Mouse (Mus musculus) splenic B cell, adult 2 months (primary cell): Measurements from ENCODE around the gene Ccdc120.
"Not testable (repeated sequence)": the region's sequence is repeated elsewhere in the genome, so short reads cannot be mapped to it uniquely, and the experiment has no call there.

Experiments used
- DNase-seq: peaks from one replicate; pipeline ENCODE4 v3.0.0-alpha.2; 2011; ENCODE audit warnings: low read depth, low spot score
- H3K27me3 ChIP-seq: 2 replicates; pipeline ENCODE4 v1.6.1; 2012; ENCODE audit warnings: mild to moderate bottlenecking, low read length, moderate library complexity, mixed read lengths; ENCODE audit not compliant: control insufficient read depth, poor library complexity, insufficient read depth, severe bottlenecking
- H3K36me3 ChIP-seq: 2 replicates; pipeline ENCODE4 v1.6.1; 2012; ENCODE audit warnings: mild to moderate bottlenecking, low read length, moderate library complexity, mixed read lengths; ENCODE audit not compliant: control insufficient read depth, poor library complexity, insufficient read depth, severe bottlenecking

Gene Ccdc120

GRCm38 (mm10) chrX:7765764-7766163 is 15.1 kb upstream of the Ccdc120 start:
- no peak for DNase-seq
- H3K36me3 ChIP-seq = no peaks in the 10 kb centered on the region
- H3K27me3 ChIP-seq = no peaks in the 10 kb centered on the region

DNA sequence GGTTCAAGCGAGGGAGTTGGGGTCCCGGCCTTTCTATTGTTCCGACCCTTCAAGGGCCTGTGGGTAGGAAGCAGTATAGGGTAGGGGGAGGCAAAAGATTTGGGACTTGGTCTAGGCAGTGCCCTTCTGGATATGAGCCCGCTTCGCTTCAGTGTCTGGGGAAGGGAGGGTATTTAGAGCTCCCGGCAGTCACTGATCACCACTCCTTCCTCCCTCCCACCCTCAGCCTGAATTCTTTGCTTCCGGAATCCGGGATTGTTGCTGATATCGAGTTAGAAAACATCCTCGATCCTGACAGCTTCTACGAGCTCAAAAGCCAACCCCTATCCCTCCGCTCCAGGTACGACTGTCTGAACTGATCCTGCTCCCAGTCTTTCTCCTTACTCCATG is 14.6 kb upstream of the Ccdc120 start:
- Histone ChIP-seq H3K36me3 (no peaks in the 10 kb centered on the region), H3K27me3 (no peaks in the 10 kb centered on the region)
- DNase-seq = no peak

DNA sequence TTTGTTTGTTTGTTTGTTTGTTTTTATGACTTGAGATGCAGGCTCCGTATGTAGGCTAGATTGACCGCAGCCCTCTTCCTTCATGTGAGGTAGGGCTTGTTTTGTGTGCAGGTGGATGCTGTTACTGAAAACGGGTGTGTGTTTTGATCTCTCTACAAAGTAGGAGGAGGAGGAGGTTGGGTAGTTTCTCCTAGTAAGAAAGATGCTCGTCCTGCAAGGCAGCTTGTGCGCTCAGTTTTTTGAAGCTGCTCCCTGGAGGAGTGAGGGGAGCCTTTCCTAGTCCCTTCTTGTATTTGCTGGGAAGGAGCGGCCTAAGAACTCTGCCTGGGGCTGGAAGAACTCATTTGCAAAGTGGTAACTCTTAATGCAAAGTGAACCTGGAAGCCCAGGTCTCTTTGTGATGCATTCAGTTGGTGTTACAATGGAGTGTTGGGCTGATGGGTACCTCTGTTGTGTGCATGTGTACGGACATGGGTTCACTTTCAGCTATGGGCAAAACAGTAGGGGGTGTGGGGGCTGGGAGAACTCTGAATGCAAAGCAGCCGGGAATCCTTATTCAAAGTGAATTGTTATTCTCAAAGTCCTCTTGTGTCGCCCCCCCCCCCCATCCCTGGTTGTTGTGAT is 14.1 kb upstream of the Ccdc120 start:
- Histone ChIP-seq H3K27me3 (no peaks in the 10 kb centered on the region), H3K36me3 (no peaks in the 10 kb centered on the region)
- no peak for DNase-seq

GRCm38 (mm10) chrX:7763631-7764393 is 13.1 kb upstream of the Ccdc120 start:
- Histone ChIP-seq H3K27me3 (no peaks in the 10 kb centered on the region), H3K36me3 (no peaks in the 10 kb centered on the region)
- DNase-seq = peak; percentile 12

GRCm38 (mm10) chrX:7762921-7763197 is 12.2 kb upstream of the Ccdc120 start:
- Histone ChIP-seq H3K27me3 (no peaks in the 10 kb centered on the region), H3K36me3 (no peaks in the 10 kb centered on the region)
- DNase-seq = no peak

DNA sequence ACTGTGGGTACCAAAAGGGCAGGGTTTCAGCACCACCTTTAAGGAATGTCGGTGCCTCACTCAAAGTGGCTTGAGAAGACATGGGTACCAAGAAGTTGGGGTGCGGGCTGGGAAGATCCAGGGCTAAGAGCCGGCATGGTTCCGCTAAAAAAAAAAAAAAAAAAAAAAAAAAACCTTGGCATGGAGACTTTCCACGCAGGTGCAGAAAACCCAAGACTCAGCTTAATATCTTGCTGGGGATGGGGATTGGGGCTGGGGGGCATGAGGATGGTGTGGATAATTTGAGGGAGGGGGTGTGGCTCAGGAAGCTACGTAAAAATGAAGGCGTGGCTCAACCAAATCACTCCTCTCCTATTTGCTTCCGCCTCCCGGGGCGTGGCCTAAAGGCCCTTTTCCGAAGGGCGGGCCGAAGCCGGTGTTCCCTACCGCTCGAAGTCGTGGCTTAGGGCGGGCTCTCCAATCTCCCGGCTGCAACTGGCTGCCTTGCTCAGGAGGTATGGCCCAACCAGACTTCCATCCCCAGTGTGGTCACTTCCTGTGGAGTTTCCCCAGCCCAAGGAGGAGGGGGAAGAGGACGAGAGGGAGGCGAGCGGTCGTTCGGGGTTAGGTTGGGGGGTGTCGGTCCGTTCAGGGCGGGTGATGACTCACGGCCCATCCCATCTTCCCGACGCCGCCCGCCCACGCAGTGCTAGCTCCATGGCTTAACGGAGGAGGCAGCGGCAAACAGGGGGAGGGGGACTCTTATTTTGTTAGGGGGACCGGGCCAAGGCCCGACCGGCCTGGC is 11.6 kb upstream of the Ccdc120 start, which contains the start of gene Tfe3:
TSS of gene Tfe3 (plus strand) at position 424 of the 784 bp plus-strand sequence.
- DNase-seq = peak; percentile 92

DNA sequence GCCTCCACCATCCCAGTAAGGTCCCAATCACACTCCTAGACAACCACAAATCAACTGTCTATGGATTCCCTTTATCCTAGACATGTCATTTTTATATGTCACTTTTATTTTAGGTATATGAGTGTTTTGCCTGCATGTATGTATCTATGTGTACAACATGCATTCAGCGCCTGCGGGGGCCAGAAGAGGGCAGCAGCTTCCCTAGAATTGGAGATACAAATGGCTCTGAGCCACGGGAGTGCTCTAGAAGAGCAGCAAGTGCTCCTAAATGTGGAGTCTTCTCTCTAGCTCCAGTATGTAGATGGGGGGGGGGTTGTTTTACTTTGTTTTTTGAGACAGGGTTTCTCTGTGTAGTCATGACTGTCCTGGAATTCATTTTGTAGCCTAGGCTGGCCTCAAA is 2.9 kb upstream of the Ccdc120 start:
- peak; percentile 49 for DNase-seq
- not testable (repeated sequence) for H3K36me3 ChIP-seq, H3K27me3 ChIP-seq

More for the DNA sequence above, 11.6 kb upstream of the Ccdc120 start, which contains the start of gene Tfe3:
- Histone ChIP-seq H3K36me3 (no peaks in the 10 kb centered on the region), H3K27me3 (no peaks in the 10 kb centered on the region)

DNA sequence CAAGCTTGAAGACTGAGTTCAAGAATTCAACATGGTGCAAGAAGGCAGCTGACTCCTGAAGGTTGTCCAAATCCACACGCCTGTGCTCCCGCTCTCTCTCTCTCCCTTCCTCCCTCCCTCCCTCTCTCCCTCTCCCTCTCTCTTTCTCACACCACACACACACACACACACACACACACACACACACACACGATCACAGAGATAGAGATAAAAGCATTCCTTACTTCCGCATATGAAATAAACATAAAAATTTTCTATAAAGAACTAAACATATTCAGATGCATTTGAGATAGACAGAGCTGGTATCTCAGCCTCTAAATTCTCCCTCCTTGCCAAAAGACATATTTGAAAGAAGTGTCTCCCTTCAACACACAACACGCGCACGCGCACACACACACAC is 5.3 kb downstream of the Ccdc120 start:
- H3K27me3 ChIP-seq = no peaks in the 10 kb centered on the region
- no peaks in the 10 kb centered on the region for H3K36me3 ChIP-seq
- no peak for DNase-seq

GRCm38 (mm10) chrX:7744940-7745339 is 5.8 kb downstream of the Ccdc120 start:
- no peak for DNase-seq
- Histone ChIP-seq H3K27me3 (no peaks in the 10 kb centered on the region), H3K36me3 (no peaks in the 10 kb centered on the region)

GRCm38 (mm10) chrX:7743470-7743869 is 7.2 kb downstream of the Ccdc120 start:
- DNase-seq = no peak
- H3K27me3 ChIP-seq = no peaks in the 10 kb centered on the region
- H3K36me3 ChIP-seq = no peaks in the 10 kb centered on the region

DNA sequence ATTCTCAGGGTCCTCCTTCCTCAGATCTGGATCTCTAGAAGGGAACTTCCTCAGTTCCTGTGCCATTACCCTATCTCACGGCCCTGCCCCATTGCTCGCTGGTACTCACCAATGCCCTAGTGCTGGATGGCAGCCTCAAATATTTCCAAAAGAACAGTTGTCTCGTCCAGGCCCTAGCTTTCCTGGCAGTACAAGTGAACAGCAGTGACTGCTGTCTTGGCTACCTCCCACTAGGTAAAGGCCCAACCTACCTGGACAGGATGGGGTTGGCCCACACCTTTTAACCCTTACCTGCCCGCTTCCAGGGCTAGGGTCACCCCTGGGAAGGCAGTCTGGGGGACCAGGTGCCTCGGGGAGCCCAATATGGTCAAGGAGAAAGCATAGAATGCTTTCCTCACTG is 9.6 kb downstream of the Ccdc120 start:
- Histone ChIP-seq H3K36me3 (no peaks in the 10 kb centered on the region), H3K27me3 (no peaks in the 10 kb centered on the region)
- no peak for DNase-seq

DNA sequence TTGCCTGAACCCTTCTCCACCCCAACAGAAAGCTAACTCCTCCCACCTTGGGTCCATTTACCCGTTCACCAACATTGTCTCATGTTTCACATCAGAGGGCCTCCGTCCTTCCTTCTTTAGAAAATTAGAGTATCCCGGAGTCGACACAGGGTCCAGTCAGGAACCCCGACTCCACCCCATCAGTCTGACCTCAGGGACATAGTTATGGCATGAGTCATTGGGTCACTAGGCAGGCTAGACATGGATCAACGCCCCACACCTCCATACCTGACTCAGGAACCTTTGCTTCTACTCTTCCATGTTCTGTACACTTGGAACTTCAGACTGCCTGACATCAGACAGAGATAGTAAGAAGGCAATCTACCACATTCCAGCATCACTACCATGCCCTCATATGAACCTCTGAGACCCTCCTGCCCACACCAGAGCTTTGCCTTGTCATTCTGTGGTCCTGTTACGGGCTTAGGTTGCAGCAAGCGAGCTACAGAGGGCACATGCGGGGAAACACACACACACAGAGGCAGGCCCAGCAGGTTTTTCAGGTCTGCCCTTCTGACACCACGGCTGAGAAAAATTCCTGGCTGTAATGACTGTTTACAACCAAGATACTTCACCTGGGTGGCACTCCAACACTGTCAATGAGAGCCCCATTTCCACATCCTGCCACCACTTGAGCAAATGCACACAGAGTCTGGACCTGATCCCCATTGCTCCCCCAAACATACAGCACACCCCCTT is 10.5 kb downstream of the Ccdc120 start:
- no peaks in the 10 kb centered on the region for H3K36me3 ChIP-seq
- no peaks in the 10 kb centered on the region for H3K27me3 ChIP-seq
- DNase-seq = no peak

GRCm38 (mm10) chrX:7739336-7740081 is 11.2 kb downstream of the Ccdc120 start:
- DNase-seq = no peak

DNA sequence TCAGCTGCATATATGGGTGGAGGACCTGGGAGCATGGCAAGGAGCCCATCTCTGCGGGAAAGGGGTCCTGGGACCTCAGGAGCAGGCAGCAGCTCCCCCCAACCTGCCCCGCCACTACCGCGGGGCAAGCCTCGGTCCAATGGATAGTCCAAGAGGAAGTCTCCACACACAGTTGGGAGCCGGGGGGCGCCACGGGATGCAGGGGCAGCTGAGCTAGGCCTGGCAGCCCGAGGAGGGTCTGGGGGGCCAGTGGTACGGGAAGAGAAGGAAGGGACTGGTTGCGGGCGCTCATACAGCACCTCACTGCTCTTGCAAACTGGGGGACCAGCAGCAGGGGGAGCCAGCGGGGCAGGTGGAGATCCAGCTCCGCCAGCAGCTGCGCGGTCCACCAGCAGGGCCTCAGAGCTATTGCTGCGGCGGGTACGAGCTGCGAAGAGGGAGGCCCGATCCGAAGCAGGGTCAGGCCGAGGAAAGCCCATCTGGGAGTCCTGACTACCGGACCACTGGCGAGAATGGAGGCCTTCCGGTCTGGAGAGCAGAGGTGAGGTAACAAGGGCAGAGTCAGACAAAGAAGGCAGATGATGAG is 17.0 kb downstream of the Ccdc120 start:
- Histone ChIP-seq H3K27me3 (no peaks in the 10 kb centered on the region), H3K36me3 (no peaks in the 10 kb centered on the region)
- peak; percentile 81 for DNase-seq

More at GRCm38 (mm10) chrX:7739336-7740081, 11.2 kb downstream of the Ccdc120 start:
- no peaks in the 10 kb centered on the region for H3K36me3 ChIP-seq
- H3K27me3 ChIP-seq = no peaks in the 10 kb centered on the region
